Mouse (Mus musculus) hindbrain, embryonic 11.5 days (tissue): ENCODE results near the gene Vmn1r167. TPM values are rescaled to one million over a fixed set of nuclear protein-coding genes. Genes with fewer than 3 reads are reported as not detected.
"Not testable (repeated sequence)": the region's sequence is repeated elsewhere in the genome, so short reads cannot be mapped to it uniquely, and the experiment has no call there.

Source experiments
- ATAC-seq: fragments of 200-750 bp; cut with Nextera tagmentation; 2 replicates; pipeline ENCODE4 v1.8.0; 2017; ENCODE audit warnings: mild to moderate bottlenecking, moderate TSS enrichment, moderate library complexity; ENCODE audit not compliant: low FRiP score
- DNase-seq: peaks from one replicate; pipeline ENCODE4 v3.0.0-alpha.2; 2015; ENCODE audit warnings: low spot score
- H3K27ac ChIP-seq: fragments of 300-500 bp; sonication (generic); 2 replicates; pipeline ENCODE4 v1.5.1; 2014; ENCODE audit warnings: mild to moderate bottlenecking, low read depth, low read length
- H3K27me3 ChIP-seq: fragments of 300-500 bp; sonication (generic); 2 replicates; pipeline ENCODE4 v1.6.1; 2014; ENCODE audit warnings: mild to moderate bottlenecking, low read length, moderate library complexity, mixed read lengths; ENCODE audit not compliant: control insufficient read depth, insufficient read depth
- H3K36me3 ChIP-seq: fragments of 300-500 bp; sonication (generic); 2 replicates; pipeline ENCODE4 v1.6.1; 2014; ENCODE audit warnings: mild to moderate bottlenecking, low read length, moderate library complexity, mixed read lengths; ENCODE audit not compliant: control insufficient read depth, insufficient read depth
- H3K4me1 ChIP-seq: fragments of 300-500 bp; sonication (generic); replicated peaks from 2 replicates; pipeline ENCODE4 v1.6.1; 2014; ENCODE audit warnings: low read length, mixed read lengths; ENCODE audit not compliant: control insufficient read depth, insufficient read depth
- H3K4me2 ChIP-seq: fragments of 300-500 bp; sonication (generic); replicated peaks from 2 replicates; pipeline ENCODE4 v1.6.1; 2014; ENCODE audit warnings: mild to moderate bottlenecking, low read depth, low read length
- H3K4me3 ChIP-seq: fragments of 300-500 bp; sonication (generic); 2 replicates; pipeline ENCODE4 v1.5.1; 2014; ENCODE audit warnings: low read depth, low read length
- H3K9ac ChIP-seq: fragments of 300-500 bp; sonication (generic); 2 replicates; pipeline ENCODE4 v1.6.1; 2014; ENCODE audit warnings: low read depth, low read length
- H3K9me3 ChIP-seq: fragments of 300-500 bp; sonication (generic); 2 replicates; pipeline ENCODE4 v1.6.1; 2016; ENCODE audit warnings: low read length; ENCODE audit not compliant: control insufficient read depth
- WGBS: fragments of 180-500 bp; shearing (Covaris S2); extraction: QIAGEN DNeasy Blood & Tissue Kit; methylation state at CpG from one replicate; pipeline ENCODE4 v1.1.7; 2014; 5-methylcytosine and 5-hydroxymethylcytosine counted together
- polyA plus RNA-seq: library from polyadenylated mRNA; unstranded; fragments of >200 nt; fragmentation: Nextera tagmentation; extraction: Ambion mirVana; gene quantifications from 2 replicates; pipeline ENCODE4 v1.2.1, GENCODE M21; 2014

The Vmn1r167 gene
- polyA plus RNA-seq = not detected in 2 replicates

DNA sequence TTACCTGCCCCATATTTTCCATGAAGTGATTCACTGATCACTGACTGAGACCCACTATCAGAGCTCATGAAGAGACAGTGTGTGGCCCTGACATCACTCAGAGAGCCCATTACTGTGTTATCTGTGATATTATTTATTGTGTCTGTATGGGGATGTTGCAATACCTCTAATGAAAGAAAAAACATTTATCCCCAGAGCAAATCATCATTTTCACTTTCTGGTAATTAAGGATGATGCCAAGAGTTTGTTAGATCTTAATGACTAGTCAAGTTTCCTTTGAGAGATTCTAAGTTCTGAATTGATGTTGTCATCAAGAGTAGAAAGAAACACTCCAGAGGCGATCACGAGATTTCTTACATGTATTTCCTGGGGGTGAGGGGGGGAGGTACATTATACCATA is at the start of gene Vmn1r167:
Vmn1r167 (minus strand) TSS at position 101 of the 400 bp plus-strand sequence.
- ATAC-seq, H3K9me3 ChIP-seq, H3K36me3 ChIP-seq, H3K27me3 ChIP-seq, H3K4me1 ChIP-seq, H3K9ac ChIP-seq, H3K27ac ChIP-seq, H3K4me3 ChIP-seq, DNase-seq, H3K4me2 ChIP-seq: not testable (repeated sequence)
- WGBS = 89% methylated on average over 2 of the region's 2 CpGs

GRCm38 (mm10) chr7:23539432-23539831 is 32.4 kb upstream of the Vmn1r167 start, which contains the start of gene Vmn1r168:
TSS of gene Vmn1r168 (plus strand) at chr7:23539732.
- H3K36me3 ChIP-seq, H3K9ac ChIP-seq, H3K9me3 ChIP-seq, DNase-seq, H3K4me3 ChIP-seq, H3K27me3 ChIP-seq, H3K27ac ChIP-seq, H3K4me1 ChIP-seq, ATAC-seq, H3K4me2 ChIP-seq: not testable (repeated sequence)
- no CpG with 5 or more reads among the region's 1 CpGs for WGBS

DNA sequence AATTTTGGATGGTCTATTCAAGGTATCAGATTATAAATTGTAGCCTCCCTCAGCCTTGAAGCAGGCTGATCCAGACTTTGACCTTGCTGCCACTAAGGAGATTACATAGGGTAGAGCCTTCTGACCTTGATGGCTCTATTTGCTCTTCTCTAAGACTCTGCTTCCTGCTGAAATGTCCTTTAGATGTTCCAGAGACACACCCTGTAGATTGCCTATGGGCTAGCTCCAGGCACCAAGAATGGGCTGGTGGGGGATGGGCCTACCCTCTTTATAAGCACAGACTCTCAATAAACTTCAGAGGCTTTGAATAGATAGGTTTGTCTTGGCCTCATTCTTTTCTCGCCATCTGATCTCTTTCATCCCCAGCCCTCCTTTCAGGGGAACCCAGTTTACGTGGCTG is 34.1 kb downstream of the Vmn1r167 start:
- not testable (repeated sequence) for H3K9me3 ChIP-seq, H3K4me2 ChIP-seq
- 78% methylated on average over 2 of the region's 2 CpGs for WGBS

DNA sequence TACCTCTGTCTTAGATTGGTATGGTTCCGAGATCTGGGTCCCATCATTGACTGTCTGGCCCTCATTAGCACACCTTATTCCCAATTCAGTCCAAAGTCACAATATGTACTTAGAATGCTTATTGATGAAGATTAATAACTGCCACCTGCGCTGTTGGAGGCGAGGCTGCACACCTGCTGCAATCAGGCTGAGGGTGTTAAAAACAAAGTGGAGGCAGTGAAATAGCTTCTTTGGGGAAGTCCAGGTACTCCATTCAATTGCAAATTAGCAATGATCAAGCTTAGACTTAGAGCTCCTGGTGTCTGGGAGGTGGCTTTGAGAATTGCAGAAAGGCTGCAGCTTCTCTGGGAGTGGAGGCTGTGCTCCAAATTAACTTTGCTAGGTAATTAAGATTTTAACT is 36.2 kb downstream of the Vmn1r167 start:
- H3K9me3 ChIP-seq, H3K27ac ChIP-seq, H3K36me3 ChIP-seq, ATAC-seq, H3K4me1 ChIP-seq, H3K4me2 ChIP-seq, DNase-seq, H3K4me3 ChIP-seq, H3K27me3 ChIP-seq, H3K9ac ChIP-seq: not testable (repeated sequence)
- WGBS = 68% methylated on average over 3 of the region's 3 CpGs

More for the DNA sequence above, 34.1 kb downstream of the Vmn1r167 start:
- not testable (repeated sequence) for H3K4me3 ChIP-seq, ATAC-seq, H3K27ac ChIP-seq, H3K4me1 ChIP-seq, H3K36me3 ChIP-seq, H3K27me3 ChIP-seq, DNase-seq, H3K9ac ChIP-seq

GRCm38 (mm10) chr7:23470201-23470600 is 36.8 kb downstream of the Vmn1r167 start:
- H3K4me3 ChIP-seq, H3K4me1 ChIP-seq, H3K36me3 ChIP-seq, H3K9me3 ChIP-seq, H3K27ac ChIP-seq, H3K27me3 ChIP-seq, DNase-seq, H3K9ac ChIP-seq, H3K4me2 ChIP-seq, ATAC-seq: not testable (repeated sequence)
- 78% methylated on average over 3 of the region's 3 CpGs for WGBS

Other genes starting within 250 kb of the Vmn1r167 start
- not detected in 2 replicates for gene Gm6902, start 228.3 kb downstream of the Vmn1r167 start, polyA plus RNA-seq
- not detected in 2 replicates for gene Nlrp4e, start 206.0 kb downstream of the Vmn1r167 start, polyA plus RNA-seq
- not detected in 2 replicates for gene Nlrp5, start 121.3 kb downstream of the Vmn1r167 start, polyA plus RNA-seq
- gene Vmn1r168, start 32.5 kb upstream of the Vmn1r167 start, polyA plus RNA-seq = not detected in 2 replicates
- gene Vmn1r169, start 68.3 kb upstream of the Vmn1r167 start, polyA plus RNA-seq = not detected in 2 replicates
- not detected in 2 replicates for gene Vmn1r170, start 99.0 kb upstream of the Vmn1r167 start, polyA plus RNA-seq
- gene Vmn1r171, start 123.5 kb upstream of the Vmn1r167 start, polyA plus RNA-seq = not detected in 2 replicates
- not detected in 2 replicates for gene Vmn1r172, start 151.1 kb upstream of the Vmn1r167 start, polyA plus RNA-seq
- not detected in 2 replicates for gene Vmn1r173, start 193.5 kb upstream of the Vmn1r167 start, polyA plus RNA-seq
- not detected in 2 replicates for gene Vmn1r174, start 245.1 kb upstream of the Vmn1r167 start, polyA plus RNA-seq